Mouse (Mus musculus) retina, embryonic 14.5 days (tissue): ENCODE measurements around the gene Fam129a.

ENCODE experiments used
- DNase-seq: peaks from one replicate; pipeline ENCODE4 v3.0.0-alpha.2; 2015; ENCODE audit warnings: low spot score

Gene Fam129a

DNA sequence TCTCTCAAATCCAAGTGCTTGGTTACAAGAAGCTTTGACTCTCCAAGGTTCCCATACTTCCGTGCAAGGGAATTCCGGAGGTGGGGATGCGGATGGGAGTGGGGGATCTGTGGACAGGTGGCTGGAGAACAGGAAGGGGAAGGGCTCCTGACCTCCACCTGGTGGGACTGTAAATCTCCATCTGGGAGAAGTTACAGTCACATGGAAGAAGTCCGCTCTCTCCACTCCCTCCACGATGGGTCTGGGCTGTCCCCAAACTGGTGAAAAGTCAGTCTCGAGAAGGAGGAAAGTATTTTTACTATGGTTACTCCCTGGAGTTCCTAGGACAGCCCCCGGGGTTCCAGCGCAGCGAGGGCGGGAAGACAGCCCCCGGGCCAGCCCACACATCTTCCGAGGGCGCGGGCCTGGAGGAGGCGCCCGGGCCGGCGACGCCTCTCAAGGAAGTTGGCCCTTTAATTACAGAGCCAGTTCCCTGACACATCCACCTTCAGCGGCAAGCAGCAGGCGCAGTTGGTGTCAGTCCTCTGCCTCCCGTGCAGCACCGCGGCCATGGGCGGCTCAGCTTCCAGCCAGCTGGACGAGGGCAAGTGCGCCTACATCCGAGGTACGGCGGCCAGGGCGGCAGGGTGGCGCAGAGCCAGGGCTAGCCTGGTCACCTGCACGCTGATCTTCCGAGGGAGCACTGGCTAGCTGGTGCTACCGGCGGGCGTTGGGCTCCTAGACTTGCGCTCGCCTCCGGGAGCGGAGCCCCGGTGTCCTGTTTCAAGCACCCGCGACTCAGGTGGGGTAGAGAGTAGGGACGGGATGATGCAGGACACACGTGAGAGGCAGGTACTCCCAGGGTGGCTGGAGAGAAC, at the start of gene Fam129a:
Gene Fam129a (plus strand): TSS at position 206 of the 857 bp plus-strand sequence.
- DNase-seq = peak; percentile 22

- no peak for DNase-seq
Observed at GRCm38 (mm10) chr1:151526701-151527100, 44.3 kb upstream of the Fam129a start.

GRCm38 (mm10) chr1:151543796-151544477, 27.0 kb upstream of the Fam129a start:
- no peak for DNase-seq

- no peak for DNase-seq
Observed at GRCm38 (mm10) chr1:151544581-151544980, 26.4 kb upstream of the Fam129a start.

DNA sequence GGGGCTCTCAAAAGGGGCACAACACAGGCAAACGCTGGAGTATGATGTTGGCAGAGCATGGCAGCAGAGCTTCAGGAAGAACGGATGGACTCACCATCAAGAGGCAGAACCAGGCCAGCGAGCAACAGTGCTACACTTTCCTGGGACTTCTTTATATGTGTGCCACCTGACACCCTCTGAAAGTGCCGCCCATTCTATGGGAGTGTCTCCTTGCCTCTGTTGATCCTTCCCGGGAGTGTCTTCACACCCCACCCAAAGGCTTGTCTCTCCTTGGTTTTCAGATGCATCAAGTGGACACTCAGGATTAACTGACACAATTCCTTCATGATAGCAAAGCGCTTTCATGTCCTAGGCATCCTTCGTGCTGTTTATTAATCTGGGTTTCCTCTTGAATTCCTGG, 25.4 kb upstream of the Fam129a start:
- no peak for DNase-seq

GRCm38 (mm10) chr1:151548896-151549610, 21.9 kb upstream of the Fam129a start:
- no peak for DNase-seq

DNA sequence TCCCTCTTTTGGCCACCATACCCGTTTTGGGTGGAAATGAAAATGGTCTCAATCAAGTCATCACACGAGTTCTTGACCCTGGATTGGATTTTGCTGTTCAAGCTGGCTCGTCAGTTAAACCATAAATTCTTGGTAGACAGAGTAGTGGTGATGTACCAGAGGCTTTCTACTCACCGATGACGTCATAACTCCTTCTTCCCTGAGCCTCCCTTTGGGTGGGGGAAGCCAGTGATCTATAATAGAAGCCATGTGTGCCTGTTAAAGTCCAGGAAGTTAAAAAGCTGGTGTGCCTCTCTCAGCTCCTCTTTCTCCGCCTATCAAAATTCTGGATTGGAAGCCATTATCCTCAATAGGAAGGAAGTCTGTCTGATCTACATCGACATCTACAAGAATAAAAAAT, 21.2 kb upstream of the Fam129a start:
- no peak for DNase-seq

DNA sequence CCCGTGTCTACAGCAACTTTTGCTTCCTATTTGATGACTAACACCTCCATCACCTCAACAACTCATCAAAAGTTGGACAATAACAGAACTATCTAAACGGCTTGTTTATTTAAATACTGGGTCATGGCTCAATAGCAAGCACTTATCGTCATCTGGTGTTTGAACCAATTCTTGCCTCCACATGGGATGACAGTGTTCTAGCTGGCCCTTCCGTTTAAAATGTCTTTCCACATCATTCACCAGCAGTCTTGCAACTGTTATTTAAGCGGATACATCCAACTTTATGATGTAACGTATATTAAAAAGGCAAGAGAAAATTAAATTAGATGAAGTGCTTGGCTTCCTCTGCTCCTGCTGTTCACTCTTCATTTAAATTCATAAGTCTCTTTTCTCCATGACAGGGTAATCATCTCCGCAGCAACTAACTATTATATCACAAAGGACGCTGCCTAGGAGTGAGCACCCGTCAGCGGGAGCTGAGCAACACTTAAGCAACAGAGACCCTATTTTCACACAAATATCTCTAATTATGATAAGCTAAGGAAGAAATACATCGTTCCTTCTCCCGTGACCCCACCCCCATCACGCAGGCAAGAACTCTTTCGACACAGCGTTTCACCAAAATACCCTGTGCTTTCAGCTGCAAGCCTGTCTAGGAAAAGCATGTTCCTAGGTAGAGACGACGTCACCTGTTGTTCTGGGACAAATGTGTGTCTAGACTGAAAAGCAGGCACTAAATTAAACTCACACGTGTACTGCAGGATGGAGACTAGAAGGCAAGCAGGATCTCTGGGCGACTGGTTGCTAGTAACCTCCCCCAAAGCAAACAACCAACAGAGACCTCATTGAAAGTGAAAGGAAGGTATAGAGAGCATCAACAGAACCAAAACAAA, 20.2 kb upstream of the Fam129a start:
- no peak for DNase-seq

- no peak for DNase-seq
Observed at GRCm38 (mm10) chr1:151560536-151560935, 10.4 kb upstream of the Fam129a start.

DNA sequence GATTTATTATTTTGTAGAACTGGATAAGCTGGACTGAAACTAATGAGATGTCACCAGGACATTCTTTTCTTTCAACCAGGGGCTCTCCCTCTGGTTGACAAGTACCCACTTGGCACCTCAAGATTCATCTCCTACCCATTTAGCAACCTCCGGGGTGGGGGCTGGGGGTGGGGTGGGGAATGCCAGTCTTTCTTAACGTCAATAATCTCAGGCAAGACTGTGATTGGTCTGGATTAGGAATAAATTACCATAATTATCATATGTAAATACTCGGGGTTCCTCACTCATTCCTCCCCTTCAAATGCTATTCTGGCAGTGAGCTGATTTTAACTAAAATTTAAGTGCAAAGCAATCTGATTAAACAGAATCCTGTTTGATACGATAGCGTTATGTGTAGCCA, 7.6 kb upstream of the Fam129a start:
- DNase-seq = no peak

GRCm38 (mm10) chr1:151563893-151564292, 7.1 kb upstream of the Fam129a start:
- no peak for DNase-seq

DNA sequence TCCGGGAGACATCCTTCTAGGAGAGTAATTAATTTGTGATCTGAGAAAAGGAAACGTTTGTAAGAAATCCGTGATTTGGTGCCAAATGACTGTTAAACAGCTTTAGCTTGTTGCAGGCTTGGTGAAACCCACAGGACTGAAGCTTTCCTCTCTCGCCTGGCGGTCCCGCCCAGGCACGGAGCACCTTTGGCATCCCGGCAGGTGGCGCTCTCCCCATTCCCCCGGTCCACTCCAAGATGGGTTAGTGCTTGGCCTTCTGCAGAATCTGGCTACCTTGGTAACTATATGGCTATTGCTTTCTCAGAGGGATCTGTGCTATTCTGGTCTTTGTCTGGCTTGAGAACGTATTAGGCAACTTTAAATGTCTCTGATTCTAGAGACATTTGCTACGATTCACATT, 6.6 kb upstream of the Fam129a start:
- peak; percentile 81 for DNase-seq

- no peak for DNase-seq
Observed at GRCm38 (mm10) chr1:151568682-151569081, 2.3 kb upstream of the Fam129a start.

DNA sequence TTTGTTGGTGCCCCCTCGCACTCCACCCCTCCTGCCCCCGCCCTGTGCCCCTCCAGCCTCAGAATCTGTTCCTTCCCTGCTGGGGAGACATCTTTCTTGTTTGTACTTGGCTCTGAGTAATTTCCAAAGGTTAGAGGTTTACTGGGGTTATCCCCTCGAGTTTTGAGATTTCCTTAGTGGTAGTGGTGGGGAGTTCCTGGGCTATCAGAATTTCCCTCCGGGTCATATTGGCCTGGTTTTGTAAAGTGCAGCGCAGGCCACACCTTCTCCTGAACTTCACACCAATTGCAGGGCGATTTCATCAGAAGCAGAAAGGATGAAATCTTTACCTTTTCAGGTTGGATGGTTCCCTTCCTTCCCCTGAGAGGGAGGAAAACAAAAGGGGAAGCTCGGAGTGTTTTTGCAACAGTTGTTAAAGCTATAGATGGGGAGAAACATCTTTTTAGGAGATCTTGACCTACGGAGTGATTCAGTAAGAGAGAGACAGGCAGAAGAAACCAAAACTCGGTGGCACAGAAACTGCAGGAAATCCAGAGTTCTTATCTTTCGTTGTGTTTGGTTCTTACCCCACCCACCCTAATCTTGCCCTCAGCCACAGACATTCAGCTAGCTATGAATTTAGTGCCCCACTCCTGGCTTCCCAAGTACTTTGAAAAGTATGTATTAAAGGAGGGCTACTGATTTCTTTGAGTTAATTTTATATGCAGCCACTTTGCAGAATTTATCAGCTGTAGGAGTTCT, 1.0 kb downstream of the Fam129a start:
- no peak for DNase-seq

GRCm38 (mm10) chr1:151572601-151573320, 1.8 kb downstream of the Fam129a start:
- DNase-seq = no peak

DNA sequence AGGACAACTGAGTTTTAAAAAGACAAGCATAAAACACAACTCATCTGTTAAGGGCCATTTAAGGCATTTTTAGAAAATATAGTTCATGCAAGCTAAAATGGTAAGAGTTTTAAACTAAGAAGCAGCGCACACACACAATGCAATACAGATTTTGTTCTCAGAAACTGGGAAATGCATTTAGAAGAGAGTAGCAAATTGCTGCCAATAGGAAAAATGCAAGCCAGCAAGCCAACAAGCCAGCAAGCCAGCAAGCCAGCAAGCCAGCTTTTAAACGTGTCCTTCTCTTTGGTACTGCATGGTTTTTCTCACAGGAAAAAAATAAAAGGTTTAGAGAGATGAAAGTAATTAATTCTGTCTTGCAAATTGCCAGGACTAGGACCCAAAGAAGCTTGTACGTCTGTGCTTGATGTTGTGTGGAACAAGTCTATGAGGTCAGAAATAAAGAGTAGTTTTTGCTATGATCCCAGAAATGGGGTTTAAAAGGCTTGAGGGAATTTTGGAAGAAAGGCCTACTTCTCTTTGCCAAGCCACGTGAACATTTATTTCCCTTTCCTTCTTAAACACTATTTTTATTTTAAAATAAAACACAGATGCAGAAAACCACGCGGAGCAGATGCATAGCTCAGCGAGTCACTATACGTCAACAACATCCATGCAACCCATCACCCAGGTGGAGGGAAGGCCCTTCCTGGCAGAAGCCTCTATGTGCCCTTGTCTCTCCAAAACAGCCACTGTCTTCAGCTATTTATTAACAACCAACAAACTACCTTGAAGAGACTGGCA, 9.4 kb downstream of the Fam129a start:
- no peak for DNase-seq

DNA sequence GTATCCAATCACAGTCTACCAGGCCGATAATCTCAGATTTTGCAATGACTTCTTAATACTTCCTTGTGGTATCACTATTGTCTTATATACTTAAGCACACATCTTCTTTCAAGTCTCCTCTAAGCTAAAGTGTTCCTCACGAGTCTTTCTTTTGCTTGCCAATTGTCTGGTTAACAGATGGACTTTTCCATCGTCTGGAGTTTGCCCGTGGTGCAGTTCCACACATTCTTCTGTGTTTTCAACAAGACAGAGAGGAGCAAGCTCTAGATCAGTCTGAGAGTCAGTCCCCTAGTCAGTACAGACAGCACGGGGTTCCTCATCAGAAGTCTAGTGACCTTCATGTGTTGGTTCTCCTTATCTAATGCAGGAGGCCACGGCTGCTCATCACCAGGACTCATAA, 10.5 kb downstream of the Fam129a start:
- DNase-seq = no peak

DNA sequence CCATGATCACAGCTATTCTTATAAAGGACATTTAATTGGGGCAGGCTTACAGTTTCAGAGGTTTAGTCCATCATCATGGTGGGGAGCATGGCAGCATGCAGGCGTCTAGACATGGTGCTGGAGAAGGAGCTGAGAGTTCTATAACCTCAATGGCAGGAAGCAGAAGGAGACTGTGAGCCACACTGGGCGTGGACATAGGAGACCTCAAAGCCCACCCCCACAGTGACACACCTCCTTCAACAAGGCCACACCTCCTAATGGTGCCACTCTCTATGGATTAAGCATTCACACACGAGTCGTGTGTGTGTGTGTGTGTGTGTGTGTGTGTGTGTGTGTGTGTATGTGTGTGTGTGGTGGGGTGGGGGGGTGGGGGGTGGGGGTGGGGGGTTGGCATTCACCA, 11.0 kb downstream of the Fam129a start:
- no peak for DNase-seq

GRCm38 (mm10) chr1:151583457-151584181, 12.6 kb downstream of the Fam129a start:
- DNase-seq = no peak
